Mouse (Mus musculus): Measurements from ENCODE around the gene Rnh1. TPM values are rescaled to one million over a fixed set of nuclear protein-coding genes. Genes with fewer than 3 reads are reported as not detected.

The Rnh1 gene
- polyA plus RNA-seq, 1 experiment, result 38.8 TPM

DNA sequence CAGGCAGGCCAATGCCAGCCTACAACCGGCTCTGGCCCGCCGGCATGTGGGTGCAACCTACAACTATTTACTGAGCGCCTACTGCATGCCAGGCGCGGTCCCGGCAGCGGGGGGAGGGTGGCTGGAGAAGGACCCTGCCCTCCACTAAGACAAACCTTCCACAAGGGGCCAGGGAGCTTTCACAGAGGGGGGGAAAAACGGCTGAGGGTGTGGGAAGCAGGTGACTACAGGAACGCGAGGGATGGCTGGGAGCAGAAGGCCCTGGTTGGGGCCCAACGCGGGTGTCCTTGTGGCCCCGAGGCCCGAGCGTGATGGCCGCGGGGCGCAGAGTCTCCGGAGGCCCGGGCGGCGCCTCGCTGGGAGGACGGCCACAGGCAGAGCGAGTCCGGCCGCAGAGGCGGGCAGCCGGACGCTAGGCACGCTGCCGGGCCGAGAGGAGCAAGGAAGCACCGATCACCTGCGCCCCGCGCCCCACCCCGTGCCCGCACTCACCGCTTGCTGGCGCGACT lies 20.7 kb upstream of the Rnh1 start:
- H3K4me3 ChIP-seq (ENCODE audit: insufficient read depth, low read length), result peak overlapping the region; percentile 40
- TF ChIP-seq POLR2A (IDR thresholded peaks at IDR 0.05; ENCODE audit: extremely low read depth, insufficient read depth, low read length) (no peak), CTCF (IDR thresholded peaks at IDR 0.05; ENCODE audit: extremely low read depth, insufficient read depth, low read length) (no peak)
- 0 out of 2 replicates have a peak, but pooled peaks cover 2% of the 10 kb centered on the region for H3K4me1 ChIP-seq (ENCODE audit: control insufficient read depth, insufficient read depth, low read length)
- H3K27ac ChIP-seq (ENCODE audit: insufficient read depth, low read length), result peak overlapping the region; percentile 63; the same call in 1 of the 2 replicates

DNA sequence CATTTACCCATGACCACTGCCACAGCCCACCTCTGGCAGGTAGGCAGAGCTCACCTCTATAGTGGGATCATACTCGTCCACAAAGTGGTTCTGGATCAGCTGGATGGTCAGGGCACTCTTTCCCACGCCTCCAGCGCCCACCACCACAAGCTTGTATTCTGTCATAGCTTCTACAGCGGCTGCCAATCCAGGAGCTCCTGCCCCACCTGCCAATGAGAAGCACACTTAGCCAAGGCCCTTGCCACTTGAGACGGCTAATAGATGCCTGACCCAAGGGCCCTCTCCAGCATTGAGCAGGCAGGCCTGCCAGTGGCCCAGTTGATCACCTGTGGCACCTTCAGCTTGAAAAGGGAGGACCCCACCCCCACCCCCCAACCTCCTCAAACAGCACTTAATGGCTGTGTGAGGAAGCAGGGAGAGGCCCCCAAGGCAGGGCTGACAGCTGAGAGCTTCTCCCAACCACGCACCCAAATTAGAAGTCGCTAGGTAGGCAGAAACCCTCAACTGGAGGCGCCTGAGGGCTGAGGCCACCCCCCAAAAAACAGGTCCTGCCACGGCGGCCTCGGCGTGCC lies 20.2 kb upstream of the Rnh1 start:
- peak overlapping the region; percentile 40 for H3K4me3 ChIP-seq (ENCODE audit: insufficient read depth, low read length)
- no peak for TF ChIP-seq POLR2A (IDR thresholded peaks at IDR 0.05; ENCODE audit: extremely low read depth, insufficient read depth, low read length)
- TF ChIP-seq CTCF (IDR thresholded peaks at IDR 0.05; ENCODE audit: extremely low read depth, insufficient read depth, low read length), result no peak
- H3K27ac ChIP-seq (ENCODE audit: insufficient read depth, low read length), result peak overlapping the region; percentile 63; the same call in 1 of the 2 replicates
- 0 out of 2 replicates have a peak, but pooled peaks cover 2% of the 10 kb centered on the region for H3K4me1 ChIP-seq (ENCODE audit: control insufficient read depth, insufficient read depth, low read length)

DNA sequence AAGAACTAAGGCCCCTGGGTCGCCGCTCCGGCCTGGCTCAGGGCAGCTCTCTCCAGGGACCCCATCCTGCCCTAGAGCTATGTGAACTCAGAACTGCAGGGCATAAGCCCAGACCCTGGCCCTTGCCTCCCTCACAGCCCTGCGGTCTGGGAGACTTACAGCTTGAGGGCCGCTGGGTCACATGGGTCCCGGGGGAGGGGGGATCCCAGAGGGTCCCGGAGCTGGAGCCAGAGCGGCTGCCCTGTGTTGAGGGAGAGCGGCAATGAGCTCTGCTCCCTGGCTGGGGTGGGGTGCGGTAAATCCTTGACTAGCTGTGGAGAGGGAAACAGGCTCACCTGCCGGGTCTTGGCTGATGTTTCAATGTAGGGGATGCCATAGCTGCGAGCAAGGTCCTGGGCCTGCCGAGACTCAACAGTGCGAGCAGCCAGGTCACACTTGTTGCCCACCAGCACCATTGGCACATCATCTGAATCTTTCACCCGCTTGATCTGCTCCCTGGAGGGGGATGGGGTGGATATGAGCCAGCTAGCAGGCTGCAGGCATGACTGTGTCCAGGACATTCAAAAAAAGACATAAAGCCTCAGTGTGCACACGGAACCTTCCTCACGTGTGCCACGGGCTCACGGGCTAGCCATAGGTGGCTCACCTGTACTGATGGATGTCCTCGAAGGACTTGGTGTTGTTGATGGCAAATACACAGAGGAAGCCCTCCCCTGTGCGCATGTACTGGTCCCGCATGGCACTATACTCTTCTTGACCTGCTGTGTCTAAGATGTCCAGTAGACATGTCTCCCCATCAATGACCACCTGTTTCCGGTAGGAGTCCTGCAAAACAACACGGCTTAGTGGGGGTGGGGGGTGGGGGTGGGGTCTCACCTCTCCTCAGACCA lies 19.4 kb upstream of the Rnh1 start:
- Histone ChIP-seq H3K4me3 (ENCODE audit: insufficient read depth, low read length) (peak overlapping the region; percentile 40; the same call in 1 of the 2 replicates), H3K27ac (ENCODE audit: insufficient read depth, low read length) (no peak overlapping the region), H3K4me1 (ENCODE audit: control insufficient read depth, insufficient read depth, low read length) (0 out of 2 replicates have a peak, but pooled peaks cover 2% of the 10 kb centered on the region)
- TF ChIP-seq CTCF (IDR thresholded peaks at IDR 0.05; ENCODE audit: extremely low read depth, insufficient read depth, low read length), result no peak
- no peak for TF ChIP-seq POLR2A (IDR thresholded peaks at IDR 0.05; ENCODE audit: extremely low read depth, insufficient read depth, low read length)

DNA sequence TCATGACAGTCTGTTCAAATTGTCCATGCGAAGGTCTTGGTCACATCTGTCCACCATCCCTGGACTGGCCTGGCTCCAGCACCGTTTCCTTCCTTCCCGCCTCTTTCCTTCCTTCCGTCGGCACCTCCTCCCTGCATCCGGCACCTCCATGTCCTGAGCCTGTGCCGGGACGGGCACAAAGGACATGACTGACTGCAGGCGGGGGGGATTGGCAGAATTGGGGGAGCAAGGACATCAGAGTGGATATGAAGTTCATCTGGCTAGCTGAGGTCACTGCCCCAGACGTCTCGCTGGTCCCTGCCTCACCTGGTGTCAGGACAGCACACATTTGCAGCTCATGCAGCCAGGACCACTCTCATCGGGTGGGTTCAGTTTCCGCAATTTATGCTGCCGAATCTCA lies 18.4 kb upstream of the Rnh1 start:
- Histone ChIP-seq H3K27ac (ENCODE audit: insufficient read depth, low read length) (no peak overlapping the region), H3K4me1 (ENCODE audit: control insufficient read depth, insufficient read depth, low read length) (0 out of 2 replicates have a peak, but pooled peaks cover 2% of the 10 kb centered on the region), H3K4me3 (ENCODE audit: insufficient read depth, low read length) (no peak overlapping the region)
- TF ChIP-seq POLR2A (IDR thresholded peaks at IDR 0.05; ENCODE audit: extremely low read depth, insufficient read depth, low read length) (no peak), CTCF (IDR thresholded peaks at IDR 0.05; ENCODE audit: extremely low read depth, insufficient read depth, low read length) (no peak)

DNA sequence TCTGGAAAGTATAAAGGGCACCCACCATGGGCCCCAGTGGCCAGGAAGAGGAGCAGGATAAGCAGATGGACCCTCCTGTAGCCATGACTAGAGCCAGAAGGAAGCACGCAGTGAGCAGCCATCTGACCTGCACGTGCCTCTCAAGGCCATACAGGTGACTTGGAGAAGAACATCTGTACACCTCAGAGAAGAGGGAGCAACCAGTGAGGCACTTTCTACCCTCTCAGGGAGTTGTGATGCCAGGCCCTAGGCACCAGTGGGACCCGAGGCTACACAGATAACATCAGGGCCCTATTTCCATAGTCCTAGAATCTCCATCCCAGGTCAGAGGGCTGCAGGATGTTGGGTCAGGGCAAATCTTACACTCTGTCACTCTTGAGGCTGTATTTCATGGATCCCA lies 17.6 kb upstream of the Rnh1 start:
- no peak overlapping the region for H3K4me3 ChIP-seq (ENCODE audit: insufficient read depth, low read length)

DNA sequence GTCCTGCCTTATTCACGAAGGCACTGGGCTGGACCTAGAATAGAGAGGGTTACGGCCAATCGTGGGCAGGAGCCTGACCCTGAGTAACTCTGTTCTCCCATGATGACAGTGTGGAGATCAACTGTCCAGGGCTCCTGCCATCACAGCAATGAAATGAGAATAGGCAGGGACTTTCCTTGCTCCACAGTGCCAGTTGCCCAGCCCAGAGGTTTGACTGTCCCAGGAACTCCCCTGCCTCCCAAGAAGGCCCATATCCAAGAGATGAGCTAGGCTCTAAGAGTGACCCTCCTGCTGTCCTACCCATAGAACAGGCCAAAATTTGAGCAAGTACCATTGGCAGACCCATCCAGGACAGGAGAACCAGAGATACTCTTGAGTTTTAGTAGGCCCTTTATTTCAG lies 16.1 kb upstream of the Rnh1 start:
- Histone ChIP-seq H3K4me3 (ENCODE audit: insufficient read depth, low read length) (no peak overlapping the region), H3K4me1 (ENCODE audit: control insufficient read depth, insufficient read depth, low read length) (0 out of 2 replicates have a peak, but pooled peaks cover 2% of the 10 kb centered on the region), H3K27ac (ENCODE audit: insufficient read depth, low read length) (no peak overlapping the region)
- no peak for TF ChIP-seq POLR2A (IDR thresholded peaks at IDR 0.05; ENCODE audit: extremely low read depth, insufficient read depth, low read length)
- TF ChIP-seq CTCF (IDR thresholded peaks at IDR 0.05; ENCODE audit: extremely low read depth, insufficient read depth, low read length), result no peak

More for the DNA sequence above, 17.6 kb upstream of the Rnh1 start:
- 0 out of 2 replicates have a peak, but pooled peaks cover 2% of the 10 kb centered on the region for H3K4me1 ChIP-seq (ENCODE audit: control insufficient read depth, insufficient read depth, low read length)
- H3K27ac ChIP-seq (ENCODE audit: insufficient read depth, low read length), result no peak overlapping the region
- TF ChIP-seq POLR2A (IDR thresholded peaks at IDR 0.05; ENCODE audit: extremely low read depth, insufficient read depth, low read length) (no peak), CTCF (IDR thresholded peaks at IDR 0.05; ENCODE audit: extremely low read depth, insufficient read depth, low read length) (no peak)

DNA sequence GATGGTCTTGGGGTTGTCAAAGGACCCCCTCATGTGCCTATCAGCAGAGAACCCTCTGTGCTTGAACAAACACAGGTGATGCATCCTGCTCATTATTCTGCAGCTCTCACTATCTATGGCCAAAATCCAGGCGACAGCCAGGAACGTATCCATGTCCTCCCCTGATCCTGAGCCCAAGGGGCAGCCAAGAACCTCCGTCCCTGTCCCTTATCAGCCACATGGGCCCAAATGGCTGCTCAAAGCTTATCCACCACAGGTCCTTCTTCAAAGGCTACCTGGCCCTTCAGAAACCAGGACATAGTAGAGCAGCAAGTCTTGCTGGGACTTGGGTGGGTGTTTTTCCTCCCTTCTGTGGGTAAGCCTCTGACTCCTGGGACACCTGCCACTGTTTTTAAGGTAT lies 15.5 kb upstream of the Rnh1 start:
- Histone ChIP-seq H3K4me3 (ENCODE audit: insufficient read depth, low read length) (no peak overlapping the region), H3K4me1 (ENCODE audit: control insufficient read depth, insufficient read depth, low read length) (0 out of 2 replicates have a peak, but pooled peaks cover 2% of the 10 kb centered on the region)
- TF ChIP-seq POLR2A (IDR thresholded peaks at IDR 0.05; ENCODE audit: extremely low read depth, insufficient read depth, low read length), result no peak
- TF ChIP-seq CTCF (IDR thresholded peaks at IDR 0.05; ENCODE audit: extremely low read depth, insufficient read depth, low read length), result no peak

DNA sequence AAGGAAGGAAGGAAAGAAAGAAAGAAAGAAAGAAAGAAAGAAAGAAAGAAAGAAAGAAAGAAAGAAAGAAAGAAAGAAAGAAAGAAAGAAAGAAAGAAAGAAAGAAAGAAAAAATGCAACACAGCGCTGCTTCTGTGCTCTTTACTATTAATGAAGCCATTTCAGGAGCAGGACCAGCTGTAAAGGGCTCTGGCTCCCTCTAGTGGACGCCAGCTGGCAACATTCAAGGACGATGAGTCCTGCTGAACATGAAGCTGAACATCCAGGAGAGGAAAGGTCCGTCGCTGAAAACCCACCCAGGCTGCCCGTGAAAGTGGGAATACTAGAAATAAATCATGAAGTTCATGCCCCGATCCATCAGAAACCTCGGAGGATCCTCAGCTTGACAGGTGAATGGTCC lies 3.5 kb upstream of the Rnh1 start:
- peak; percentile 99 for TF ChIP-seq CTCF (IDR thresholded peaks at IDR 0.05; ENCODE audit: extremely low read depth, insufficient read depth, low read length)
- no peak for TF ChIP-seq POLR2A (IDR thresholded peaks at IDR 0.05; ENCODE audit: extremely low read depth, insufficient read depth, low read length)
- peaks cover 3% of the 10 kb centered on the region for H3K4me1 ChIP-seq (ENCODE audit: control insufficient read depth, insufficient read depth, low read length)

More for the DNA sequence above, 15.5 kb upstream of the Rnh1 start:
- no peak overlapping the region for H3K27ac ChIP-seq (ENCODE audit: insufficient read depth, low read length)

DNA sequence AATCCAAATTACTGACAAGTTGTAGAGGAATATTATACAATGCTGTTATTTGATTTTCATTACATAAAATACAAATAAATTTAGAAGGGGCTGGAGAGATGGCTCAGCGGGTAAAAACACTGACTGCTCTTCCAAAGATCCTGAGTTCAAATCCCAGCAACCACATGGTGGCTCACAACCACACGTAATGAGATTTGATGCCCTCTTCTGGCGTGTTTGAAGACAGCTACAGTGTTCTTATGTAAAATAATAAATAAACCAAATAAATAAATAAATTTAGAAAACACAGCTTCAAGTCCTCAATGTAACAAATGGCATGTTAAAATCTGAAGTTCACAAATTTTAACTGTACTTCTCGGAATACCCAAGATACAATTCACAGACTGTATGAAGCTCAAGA lies 2.4 kb upstream of the Rnh1 start:
- peaks cover 3% of the 10 kb centered on the region for H3K4me1 ChIP-seq (ENCODE audit: control insufficient read depth, insufficient read depth, low read length)
- H3K4me3 ChIP-seq (ENCODE audit: insufficient read depth, low read length), result no peak overlapping the region
- TF ChIP-seq CTCF (IDR thresholded peaks at IDR 0.05; ENCODE audit: extremely low read depth, insufficient read depth, low read length) (no peak), POLR2A (IDR thresholded peaks at IDR 0.05; ENCODE audit: extremely low read depth, insufficient read depth, low read length) (no peak)
- H3K27ac ChIP-seq (ENCODE audit: insufficient read depth, low read length), result no peak overlapping the region

More for the DNA sequence above, 3.5 kb upstream of the Rnh1 start:
- Histone ChIP-seq H3K27ac (ENCODE audit: insufficient read depth, low read length) (no peak overlapping the region), H3K4me3 (ENCODE audit: insufficient read depth, low read length) (no peak overlapping the region)

All from cortical plate, adult 2 months (tissue).